ENCODE assay signal across 8 mouse cellular contexts in genomic region chr10:12547037-12547625, GRCm38 (mm10).
DNase-seq lines count a peak whose midpoint lies in the region; ATAC-seq and TF ChIP-seq lines count a peak whose summit lies in the region.

No protein-coding gene starts in this region.

- no peak for TF ChIP-seq CTCF in lung, adult 2 months (IDR thresholded peaks at IDR 0.05; ENCODE audit: insufficient read depth, low read length)
- TF ChIP-seq CTCF in small intestine, adult 2 months (IDR thresholded peaks at IDR 0.05; ENCODE audit: extremely low read depth, insufficient read length, insufficient replicate concordance, low read depth, low read length) = no peak

- H3K9ac ChIP-seq in limb, embryonic 12.5 days (replicated peaks) = peak overlapping the region; percentile 55

- 14% methylated on average over 6 of the region's 6 CpGs for WGBS in lung, adult 2 months
- 19% methylated on average over 6 of the region's 6 CpGs for WGBS in limb, embryonic 12.5 days
- WGBS in small intestine, adult 2 months = 15% methylated on average over 6 of the region's 6 CpGs

- DNase-seq in cerebellum, postnatal 10 days = peak; percentile 29 to 30
- DNase-seq in cerebellum, postnatal 36 days = no peak
- no peak for DNase-seq in lung, adult 2 months
- no peak for DNase-seq in lung, postnatal 25 days (ENCODE audit: low spot score)
- DNase-seq in c-Kit-positive CD71-positive TER-119-positive erythroid progenitor cells, embryonic 14.5 days (ENCODE audit: low spot score) = no peak
- no peak for DNase-seq in frontal cortex, postnatal 25 days (ENCODE audit: low spot score in 2 of 2)

- no peaks in the 10 kb centered on the region for H3K27me3 ChIP-seq in limb, embryonic 12.5 days
- H3K27me3 ChIP-seq in small intestine, adult 2 months (ENCODE audit: control insufficient read depth, insufficient read depth, low read length) = no peaks in the 10 kb centered on the region

- no peaks in the 10 kb centered on the region for H3K9me3 ChIP-seq in limb, embryonic 12.5 days

- H3K27ac ChIP-seq in limb, embryonic 12.5 days = peak overlapping the region; percentile 62; the same call in 1 of the 2 replicates
- H3K27ac ChIP-seq in small intestine, adult 2 months (ENCODE audit: insufficient read depth, low read depth, low read length) = no peak overlapping the region

- peaks cover 9% of the 10 kb centered on the region for H3K4me1 ChIP-seq in lung, adult 2 months (ENCODE audit: control insufficient read depth, insufficient read depth, low read length)
- H3K4me1 ChIP-seq in limb, embryonic 12.5 days (replicated peaks) = peaks cover 48% of the 10 kb centered on the region
- H3K4me1 ChIP-seq in small intestine, adult 2 months (ENCODE audit: control insufficient read depth, insufficient read depth, insufficient read length, low read length) = peaks cover 10% of the 10 kb centered on the region

- H3K36me3 ChIP-seq in limb, embryonic 12.5 days = no peaks in the 10 kb centered on the region
- no peaks in the 10 kb centered on the region for H3K36me3 ChIP-seq in small intestine, adult 2 months (ENCODE audit: control insufficient read depth, insufficient read depth, low read length)

- no peak for TF ChIP-seq POLR2A in lung, adult 2 months (IDR thresholded peaks at IDR 0.05; ENCODE audit: borderline replicate concordance, extremely low read depth, low read depth, low read length)
- no peak for TF ChIP-seq POLR2A in small intestine, adult 2 months (IDR thresholded peaks at IDR 0.05; ENCODE audit: low read depth, low read length)

- ATAC-seq in limb, embryonic 12.5 days (ENCODE audit: insufficient number of reproducible peaks, insufficient read depth, low FRiP score, low TSS enrichment, low read depth) = no peak

- peak overlapping the region; percentile 50 for H3K4me3 ChIP-seq in lung, adult 2 months (replicated peaks; ENCODE audit: extremely low read depth, low read depth, low read length)
- peak overlapping the region; percentile 31 for H3K4me3 ChIP-seq in limb, embryonic 12.5 days (replicated peaks)
- peak overlapping the region; percentile 18 for H3K4me3 ChIP-seq in small intestine, adult 2 months (ENCODE audit: low read depth, low read length)

- H3K4me2 ChIP-seq in limb, embryonic 12.5 days = peak overlapping the region; percentile 68

Comparison
In these comparisons a context has a peak if more than half of its experiments do, and no peak if none do; other contexts are left out.
1. DNase-seq: peak in cerebellum, postnatal 10 days (2 of 2); none in cerebellum, postnatal 36 days (0 of 2), lung, adult 2 months (single experiment), lung, postnatal 25 days (single experiment), c-Kit-positive CD71-positive TER-119-positive erythroid progenitor cells, embryonic 14.5 days (single experiment) and frontal cortex, postnatal 25 days (0 of 2).
2. Peak in every context shown above with its lines, with median percentiles within 50 percentile points of each other: H3K4me3 ChIP-seq.